Mouse (Mus musculus): ENCODE data around the gene Tarbp2. TPM values are rescaled to one million over a fixed set of nuclear protein-coding genes. Genes with fewer than 3 reads are reported as not detected.

Gene Tarbp2
- 82.6 and 88.0 TPM in 2 replicates for polyA plus RNA-seq (2015; fragmentation: Nextera tagmentation; extraction: Ambion mirVana)

- under 1% methylated on average over 60 of the region's 60 CpGs for WGBS
- ATAC-seq (ENCODE audit: low read depth), result peak; percentile 90
- Histone ChIP-seq H3K4me2 (peak within 1 kb of the TSS; percentile 69), H3K27me3 (no peaks in the 10 kb centered on the region), H3K4me1 (replicated peaks) (peaks cover 52% of the 10 kb centered on the region), H3K9ac (peak within 1 kb of the TSS; percentile 94), H3K27ac (replicated peaks) (peak within 1 kb of the TSS; percentile 99), H3K9me3 (no peaks in the 10 kb centered on the region), H3K36me3 (peaks cover 24% of the 10 kb centered on the region), H3K4me3 (peak within 1 kb of the TSS; percentile 71)
Measured at GRCm38 (mm10) chr15:102517976-102518858, at the start of gene Tarbp2. TSS of gene Tarbp2 (plus strand) at chr15:102518192.

- no peak overlapping the region for H3K9ac ChIP-seq
- 96% methylated on average over 9 of the region's 9 CpGs for WGBS
- no peak for ATAC-seq (ENCODE audit: low read depth)
- peaks cover 4% of the 10 kb centered on the region; the same call in 1 of the 2 replicates for H3K9me3 ChIP-seq
- peaks cover 20% of the 10 kb centered on the region for H3K4me1 ChIP-seq (replicated peaks)
- no peak overlapping the region for H3K27ac ChIP-seq (replicated peaks)
- no peaks in the 10 kb centered on the region for H3K27me3 ChIP-seq
- H3K4me2 ChIP-seq, result no peak overlapping the region
- no peak overlapping the region for H3K4me3 ChIP-seq
- peaks cover 8% of the 10 kb centered on the region for H3K36me3 ChIP-seq
Measured at GRCm38 (mm10) chr15:102468675-102469370, 49.2 kb upstream of the Tarbp2 start.

- Histone ChIP-seq H3K4me3 (peak within 1 kb of the TSS; percentile 74), H3K27me3 (no peaks in the 10 kb centered on the region), H3K9me3 (peaks cover 4% of the 10 kb centered on the region; the same call in 1 of the 2 replicates), H3K27ac (replicated peaks) (peak within 1 kb of the TSS; percentile 95), H3K4me2 (peak within 1 kb of the TSS; percentile 73), H3K4me1 (replicated peaks) (peaks cover 20% of the 10 kb centered on the region), H3K36me3 (peaks cover 21% of the 10 kb centered on the region), H3K9ac (peak within 1 kb of the TSS; percentile 88)
- 1% methylated on average over 31 of the region's 40 CpGs for WGBS
- ATAC-seq (ENCODE audit: low read depth), result peak; percentile 99
Measured at GRCm38 (mm10) chr15:102470183-102470604, 47.8 kb upstream of the Tarbp2 start, which contains the start of gene Pcbp2. TSS of gene Pcbp2 (plus strand) at chr15:102470539.

- peak overlapping the region; percentile 74 for H3K4me3 ChIP-seq
- H3K27ac ChIP-seq (replicated peaks), result peak overlapping the region; percentile 95
- peak overlapping the region; percentile 73 for H3K4me2 ChIP-seq
- H3K9ac ChIP-seq, result peak overlapping the region; percentile 88
- H3K36me3 ChIP-seq, result peaks cover 27% of the 10 kb centered on the region
- H3K4me1 ChIP-seq (replicated peaks), result peaks cover 20% of the 10 kb centered on the region
- peaks cover 4% of the 10 kb centered on the region; the same call in 1 of the 2 replicates for H3K9me3 ChIP-seq
- peak; percentile 85 for ATAC-seq (ENCODE audit: low read depth)
- WGBS, result under 1% methylated on average over 36 of the region's 67 CpGs
- no peaks in the 10 kb centered on the region for H3K27me3 ChIP-seq
Measured at GRCm38 (mm10) chr15:102470605-102471294, 47.2 kb upstream of the Tarbp2 start.

- under 1% methylated on average over 10 of the region's 10 CpGs for WGBS
- Histone ChIP-seq H3K9ac (peak overlapping the region; percentile 88), H3K27me3 (no peaks in the 10 kb centered on the region), H3K4me2 (peak overlapping the region; percentile 73), H3K36me3 (peaks cover 32% of the 10 kb centered on the region), H3K9me3 (peaks cover 4% of the 10 kb centered on the region; the same call in 1 of the 2 replicates), H3K4me1 (replicated peaks) (peaks cover 20% of the 10 kb centered on the region), H3K27ac (replicated peaks) (peak overlapping the region; percentile 95), H3K4me3 (peak overlapping the region; percentile 74)
- ATAC-seq (ENCODE audit: low read depth), result no peak
Measured at GRCm38 (mm10) chr15:102471295-102471645, 46.7 kb upstream of the Tarbp2 start.

GRCm38 (mm10) chr15:102471727-102472126 lies 46.3 kb upstream of the Tarbp2 start:
- H3K9me3 ChIP-seq, result peaks cover 4% of the 10 kb centered on the region; the same call in 1 of the 2 replicates
- peak overlapping the region; percentile 88 for H3K9ac ChIP-seq
- no peak for ATAC-seq (ENCODE audit: low read depth)

GRCm38 (mm10) chr15:102473246-102473645 lies 44.7 kb upstream of the Tarbp2 start:
- peaks cover 4% of the 10 kb centered on the region; the same call in 1 of the 2 replicates for H3K9me3 ChIP-seq
- ATAC-seq (ENCODE audit: low read depth), result no peak
- H3K36me3 ChIP-seq, result peaks cover 50% of the 10 kb centered on the region
- 75% methylated on average over 2 of the region's 2 CpGs for WGBS
- H3K27me3 ChIP-seq, result no peaks in the 10 kb centered on the region
- H3K9ac ChIP-seq, result no peak overlapping the region
- no peak overlapping the region for H3K27ac ChIP-seq (replicated peaks)
- H3K4me2 ChIP-seq, result no peak overlapping the region
- no peak overlapping the region for H3K4me3 ChIP-seq
- peaks cover 20% of the 10 kb centered on the region for H3K4me1 ChIP-seq (replicated peaks)

More at GRCm38 (mm10) chr15:102471727-102472126, 46.3 kb upstream of the Tarbp2 start:
- H3K4me3 ChIP-seq, result peak overlapping the region; percentile 74
- peaks cover 20% of the 10 kb centered on the region for H3K4me1 ChIP-seq (replicated peaks)
- no peaks in the 10 kb centered on the region for H3K27me3 ChIP-seq
- no peak overlapping the region for H3K27ac ChIP-seq (replicated peaks)
- peak overlapping the region; percentile 73 for H3K4me2 ChIP-seq
- peaks cover 36% of the 10 kb centered on the region for H3K36me3 ChIP-seq

- no peak overlapping the region for H3K27ac ChIP-seq (replicated peaks)
- no peak for ATAC-seq (ENCODE audit: low read depth)
- 86% methylated on average over 2 of the region's 2 CpGs for WGBS
- peaks cover 20% of the 10 kb centered on the region for H3K4me1 ChIP-seq (replicated peaks)
- H3K4me3 ChIP-seq, result no peak overlapping the region
- H3K36me3 ChIP-seq, result peaks cover 58% of the 10 kb centered on the region
- H3K9me3 ChIP-seq, result no peaks in the 10 kb centered on the region
- H3K27me3 ChIP-seq, result no peaks in the 10 kb centered on the region
- H3K9ac ChIP-seq, result no peak overlapping the region
- no peak overlapping the region for H3K4me2 ChIP-seq
Measured at GRCm38 (mm10) chr15:102474520-102474919, 43.5 kb upstream of the Tarbp2 start.

- Histone ChIP-seq H3K9me3 (no peaks in the 10 kb centered on the region), H3K4me1 (replicated peaks) (no peaks in the 10 kb centered on the region), H3K9ac (no peak overlapping the region), H3K4me3 (no peak overlapping the region), H3K4me2 (no peak overlapping the region), H3K27ac (replicated peaks) (no peak overlapping the region), H3K36me3 (peaks cover 83% of the 10 kb centered on the region), H3K27me3 (no peaks in the 10 kb centered on the region)
- WGBS, result 94% methylated on average over 3 of the region's 3 CpGs
- ATAC-seq (ENCODE audit: low read depth), result no peak
Measured at GRCm38 (mm10) chr15:102483136-102483535, 34.9 kb upstream of the Tarbp2 start.

GRCm38 (mm10) chr15:102485853-102486252 lies 32.1 kb upstream of the Tarbp2 start:
- no peaks in the 10 kb centered on the region for H3K9me3 ChIP-seq
- ATAC-seq (ENCODE audit: low read depth), result no peak
- no peak overlapping the region for H3K9ac ChIP-seq
- H3K4me1 ChIP-seq (replicated peaks), result no peaks in the 10 kb centered on the region
- WGBS, result 92% methylated on average over 12 of the region's 12 CpGs
- H3K4me3 ChIP-seq, result no peak overlapping the region
- H3K27ac ChIP-seq (replicated peaks), result no peak overlapping the region
- peaks cover 87% of the 10 kb centered on the region for H3K36me3 ChIP-seq
- H3K4me2 ChIP-seq, result no peak overlapping the region
- H3K27me3 ChIP-seq, result no peaks in the 10 kb centered on the region

GRCm38 (mm10) chr15:102487664-102488063 lies 30.3 kb upstream of the Tarbp2 start:
- 74% methylated on average over 1 of the region's 1 CpGs for WGBS
- no peaks in the 10 kb centered on the region for H3K27me3 ChIP-seq
- no peak overlapping the region for H3K4me3 ChIP-seq

More at GRCm38 (mm10) chr15:102487664-102488063, 30.3 kb upstream of the Tarbp2 start:
- no peak overlapping the region for H3K9ac ChIP-seq
- no peak overlapping the region for H3K4me2 ChIP-seq
- peaks cover 84% of the 10 kb centered on the region for H3K36me3 ChIP-seq
- no peaks in the 10 kb centered on the region for H3K4me1 ChIP-seq (replicated peaks)
- H3K27ac ChIP-seq (replicated peaks), result no peak overlapping the region
- ATAC-seq (ENCODE audit: low read depth), result no peak
- no peaks in the 10 kb centered on the region for H3K9me3 ChIP-seq
